Mouse (Mus musculus) heart, postnatal 0 days (tissue): ENCODE measurements around the gene Plcb4.

Source experiments
- CTCF ChIP-seq: IDR thresholded peaks from 2 replicates; pipeline ENCODE4 v1.5.1; 2016; ENCODE audit warnings: antibody characterized with exemption, control low read depth, low read depth
- EP300 ChIP-seq: IDR thresholded peaks from 2 replicates; pipeline ENCODE4 v1.6.1; 2016; ENCODE audit warnings: antibody characterized with exemption, low read depth

GRCm38 (mm10) chr2:135618551-135618950 lies 40.3 kb upstream of the Plcb4 start:
- TF ChIP-seq CTCF = no peak
- no peak for TF ChIP-seq EP300
